Mouse (Mus musculus): ENCODE measurements around the gene Rpl19.
A peak's percentile ranks its signal among the peaks of the same experiment; 100 is the strongest.

Rpl19 gene

GRCm38 (mm10) chr11:97998898-97999608 is 27.5 kb upstream of the Rpl19 start:
- no peak for DNase-seq (ENCODE audit: low read depth, low spot score)

GRCm38 (mm10) chr11:97999748-98000147 is 26.8 kb upstream of the Rpl19 start:
- no peak for DNase-seq (ENCODE audit: low read depth, low spot score)

DNA sequence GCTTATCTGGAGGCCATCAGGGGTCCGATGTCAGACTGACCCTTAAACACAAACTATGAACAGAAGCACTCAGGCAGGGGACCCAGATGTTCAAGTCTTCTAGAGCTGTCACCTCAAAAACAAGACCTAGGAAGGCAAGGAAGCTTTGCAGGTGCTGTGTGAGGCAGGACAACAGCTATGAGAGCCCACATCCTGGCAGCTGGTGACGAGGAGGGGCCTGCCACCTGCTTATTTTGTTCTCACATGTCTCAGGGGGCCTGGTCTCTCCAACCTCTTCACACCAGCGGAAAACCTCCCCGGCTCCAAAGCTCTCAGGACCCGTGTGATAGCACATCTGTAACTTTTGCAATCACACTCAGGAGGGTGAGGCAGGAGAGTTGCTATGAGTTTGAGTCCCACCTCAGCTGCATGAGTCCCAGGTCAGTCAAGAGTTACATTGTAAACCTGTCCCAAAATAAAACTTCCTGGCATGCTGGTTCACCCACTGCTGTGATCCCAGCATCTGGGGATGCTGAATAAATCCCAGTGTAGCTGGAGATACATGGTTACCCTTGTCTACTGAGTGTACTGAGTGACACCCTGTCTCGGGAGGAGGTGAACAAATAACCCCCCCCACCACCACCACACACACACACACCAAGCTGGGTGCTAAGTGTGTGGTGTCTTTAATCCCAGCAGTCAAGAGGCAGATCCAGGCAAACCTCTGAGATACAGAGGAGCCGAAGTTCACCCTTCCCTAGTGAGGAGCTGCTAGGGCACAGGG is 26.0 kb upstream of the Rpl19 start:
- DNase-seq (ENCODE audit: low read depth, low spot score) = no peak

GRCm38 (mm10) chr11:98001351-98001824 is 25.1 kb upstream of the Rpl19 start:
- DNase-seq (ENCODE audit: low read depth, low spot score) = no peak

- no peak for DNase-seq (ENCODE audit: low read depth, low spot score)
Measured at GRCm38 (mm10) chr11:98001986-98002385, 24.5 kb upstream of the Rpl19 start.

- no peak for DNase-seq (ENCODE audit: low read depth, low spot score)
Measured at GRCm38 (mm10) chr11:98002627-98003026, 23.9 kb upstream of the Rpl19 start.

- DNase-seq (ENCODE audit: low read depth, low spot score) = no peak
Measured at GRCm38 (mm10) chr11:98003171-98003671, 23.3 kb upstream of the Rpl19 start.

DNA sequence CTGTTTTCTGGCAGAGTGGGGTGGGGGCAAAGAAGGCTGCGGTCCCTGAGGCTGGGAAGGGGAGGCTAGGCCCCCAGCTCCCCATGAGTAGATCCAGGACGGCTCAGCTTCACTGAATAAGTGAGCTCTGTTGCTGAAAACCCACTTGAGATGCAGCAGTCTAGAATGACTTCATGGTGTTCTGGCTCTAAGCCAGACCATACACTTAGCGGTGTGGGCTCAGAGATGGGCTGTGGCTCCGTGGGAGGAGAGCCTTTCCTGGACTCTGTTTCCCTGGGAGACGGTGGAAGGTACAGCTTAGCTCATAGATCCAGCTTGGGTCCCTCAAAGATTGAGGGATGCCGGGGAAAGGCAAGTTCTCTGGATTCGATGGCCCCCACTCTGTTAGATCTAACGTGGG is 22.3 kb upstream of the Rpl19 start:
- no peak for DNase-seq (ENCODE audit: low read depth, low spot score)

- no peak for DNase-seq (ENCODE audit: low read depth, low spot score)
Measured at GRCm38 (mm10) chr11:98005076-98005475, 21.4 kb upstream of the Rpl19 start.

DNA sequence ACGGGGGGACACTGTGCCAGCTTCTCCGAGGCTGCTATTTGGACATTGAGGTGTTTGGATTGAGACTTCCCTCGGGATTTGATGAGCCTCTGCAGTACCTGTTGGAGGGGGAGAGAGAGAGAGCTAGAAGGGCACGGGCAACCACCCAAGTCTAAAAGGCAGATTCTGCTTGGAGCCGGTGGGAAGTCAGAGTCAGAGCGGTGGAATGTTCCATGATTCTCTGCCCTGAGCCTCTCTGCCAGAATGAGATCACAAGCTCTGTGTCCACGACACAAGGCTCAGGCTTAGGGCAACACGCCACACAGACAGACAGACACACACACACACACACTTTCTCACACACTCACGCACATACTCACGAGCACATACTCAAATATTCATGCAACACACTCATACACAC is 20.8 kb upstream of the Rpl19 start:
- DNase-seq (ENCODE audit: low read depth, low spot score) = no peak

GRCm38 (mm10) chr11:98008087-98008486 is 18.4 kb upstream of the Rpl19 start:
- DNase-seq (ENCODE audit: low read depth, low spot score) = no peak

DNA sequence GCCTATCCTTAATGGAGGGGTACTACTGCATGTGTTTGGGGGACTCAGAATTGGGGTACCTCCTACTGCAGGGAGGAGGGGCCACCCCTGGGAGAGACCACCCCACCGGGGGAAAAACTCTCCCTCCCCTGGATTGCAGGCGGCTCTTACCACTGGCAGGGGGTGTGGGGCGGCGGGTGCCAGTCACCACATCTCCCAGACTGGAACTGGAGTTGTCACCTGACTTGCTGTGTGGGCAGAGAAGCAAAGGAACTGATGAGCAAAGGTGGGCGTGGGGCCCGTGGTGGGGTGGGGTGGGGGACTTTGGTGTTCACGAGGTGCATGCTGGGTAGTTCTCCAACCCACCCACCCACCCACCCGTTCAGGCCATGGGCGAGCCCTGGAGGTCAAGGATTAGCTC is 14.8 kb upstream of the Rpl19 start:
- DNase-seq (ENCODE audit: low read depth, low spot score) = no peak

DNA sequence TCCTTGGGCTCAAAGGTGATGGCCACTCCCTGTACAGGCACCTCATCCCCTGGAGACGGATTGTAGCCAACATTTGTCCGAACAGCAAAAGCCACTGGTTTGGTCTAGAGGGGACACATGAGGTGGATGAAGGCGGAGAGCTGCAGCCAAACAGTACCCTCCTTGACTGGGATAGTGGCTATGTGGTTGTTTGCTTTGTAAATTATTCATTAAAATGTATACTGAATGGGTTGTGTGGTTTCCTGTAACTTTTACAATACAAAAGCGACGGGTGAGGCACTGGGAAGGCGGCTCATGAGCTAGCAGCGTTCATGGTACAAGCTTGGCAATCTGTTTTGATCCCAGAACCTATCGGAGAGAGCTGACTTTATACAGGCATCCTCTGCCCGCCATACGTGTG is 13.7 kb upstream of the Rpl19 start:
- no peak for DNase-seq (ENCODE audit: low read depth, low spot score)

DNA sequence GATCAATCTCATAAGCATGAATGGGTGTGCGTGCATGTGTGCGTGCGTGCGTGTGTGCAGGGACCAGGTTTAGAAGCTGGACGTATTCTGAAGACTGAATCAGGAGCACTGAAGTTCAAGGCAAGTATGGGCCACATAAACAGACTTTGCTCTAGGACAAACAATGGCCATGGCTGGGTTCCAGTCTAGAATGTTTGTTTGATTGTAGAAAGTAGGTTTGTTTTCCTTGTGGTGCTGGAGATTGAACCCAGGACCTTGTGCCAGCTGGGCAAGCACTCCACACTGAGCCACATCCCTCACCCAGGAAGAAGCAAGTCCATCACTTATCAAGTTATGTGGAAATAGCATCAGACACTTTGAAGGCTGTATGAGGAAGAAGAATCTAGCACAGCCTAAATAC is 10.3 kb upstream of the Rpl19 start:
- DNase-seq (ENCODE audit: low read depth, low spot score) = no peak

DNA sequence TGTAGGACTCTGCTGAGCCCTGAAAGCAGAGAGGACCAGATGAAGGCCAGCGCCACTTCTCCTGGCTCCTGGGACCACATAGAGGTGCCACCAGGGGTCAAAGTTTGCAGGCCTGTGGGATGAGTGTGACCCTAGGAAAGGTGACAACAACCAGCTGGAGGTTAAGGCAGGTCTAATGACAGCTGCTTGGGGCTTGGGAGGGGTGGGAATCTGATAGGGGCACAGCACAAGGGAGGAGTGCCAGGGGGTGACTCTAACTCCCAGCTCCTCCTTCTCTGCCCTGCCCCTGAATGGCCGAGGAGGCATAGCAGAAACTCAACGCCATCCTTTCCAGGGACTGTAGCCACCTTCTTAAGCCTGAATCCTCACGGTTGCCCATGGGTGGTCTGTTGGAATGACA is 9.7 kb upstream of the Rpl19 start:
- no peak for DNase-seq (ENCODE audit: low read depth, low spot score)

DNA sequence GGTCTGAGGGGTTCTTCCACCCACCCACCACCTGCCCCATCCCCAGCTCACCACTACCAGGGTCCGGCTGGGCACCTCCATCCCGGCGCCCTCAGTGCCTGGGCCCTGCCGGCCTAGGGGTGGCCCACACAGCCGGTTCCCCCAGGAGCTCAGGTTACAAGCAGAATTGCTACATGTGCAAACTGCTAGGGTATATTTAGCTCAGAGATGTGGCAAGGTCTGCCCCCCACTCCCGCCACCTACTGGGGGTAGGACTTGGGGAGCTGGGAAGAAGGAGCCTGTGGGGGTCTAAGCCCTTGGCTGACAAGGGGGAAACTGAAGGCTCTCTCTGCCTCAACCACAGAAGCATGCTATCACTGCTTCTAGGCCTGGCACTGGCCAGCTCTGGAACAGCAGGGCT is 8.3 kb upstream of the Rpl19 start:
- no peak for DNase-seq (ENCODE audit: low read depth, low spot score)

- DNase-seq (ENCODE audit: low read depth, low spot score) = no peak
Measured at GRCm38 (mm10) chr11:98018858-98019641, 7.5 kb upstream of the Rpl19 start.

- no peak for DNase-seq (ENCODE audit: low read depth, low spot score)
Measured at GRCm38 (mm10) chr11:98019883-98020610, 6.5 kb upstream of the Rpl19 start.

DNA sequence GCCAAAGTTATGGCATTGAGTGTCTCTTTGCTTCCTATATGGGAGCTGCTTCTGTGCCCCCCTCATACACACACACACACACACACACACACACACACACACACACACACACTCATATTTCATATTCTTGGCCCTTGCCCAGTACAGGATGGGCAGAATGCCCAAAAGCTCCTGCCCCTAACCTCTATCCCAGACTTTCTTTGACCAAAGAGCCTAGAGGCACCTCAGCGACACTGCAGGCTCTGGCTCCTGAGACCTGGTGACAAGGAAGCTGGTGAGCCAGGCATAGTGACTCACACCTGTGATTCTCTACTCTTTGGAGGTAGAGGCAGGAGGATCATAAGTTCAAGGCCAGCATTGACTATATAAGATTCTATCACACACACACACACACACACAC is 5.8 kb upstream of the Rpl19 start:
- no peak for DNase-seq (ENCODE audit: low read depth, low spot score)

DNA sequence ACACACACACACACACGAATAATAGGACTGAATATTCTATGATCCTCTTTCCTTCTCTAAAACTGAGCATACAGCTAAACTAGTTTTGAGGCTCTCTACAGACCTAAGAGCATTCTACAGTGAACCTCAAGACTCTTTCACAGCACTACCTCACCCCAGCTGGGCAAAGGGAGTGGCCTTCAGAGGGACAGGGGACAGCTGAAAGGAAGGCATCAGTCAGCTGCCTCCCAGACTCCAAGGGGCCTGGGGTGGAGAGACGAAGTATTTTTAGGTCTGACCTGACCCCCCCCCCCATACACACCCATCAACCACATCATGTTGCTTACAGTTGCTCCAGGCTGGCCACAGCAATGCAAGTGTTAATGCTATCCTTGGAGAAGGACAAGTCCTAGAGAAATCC is 5.4 kb upstream of the Rpl19 start:
- no peak for DNase-seq (ENCODE audit: low read depth, low spot score)

- DNase-seq (ENCODE audit: low read depth, low spot score) = peak; percentile 39
Measured at GRCm38 (mm10) chr11:98021565-98022252, 4.8 kb upstream of the Rpl19 start.
